Mouse (Mus musculus): ENCODE measurements around the gene Zswim8.

DNA sequence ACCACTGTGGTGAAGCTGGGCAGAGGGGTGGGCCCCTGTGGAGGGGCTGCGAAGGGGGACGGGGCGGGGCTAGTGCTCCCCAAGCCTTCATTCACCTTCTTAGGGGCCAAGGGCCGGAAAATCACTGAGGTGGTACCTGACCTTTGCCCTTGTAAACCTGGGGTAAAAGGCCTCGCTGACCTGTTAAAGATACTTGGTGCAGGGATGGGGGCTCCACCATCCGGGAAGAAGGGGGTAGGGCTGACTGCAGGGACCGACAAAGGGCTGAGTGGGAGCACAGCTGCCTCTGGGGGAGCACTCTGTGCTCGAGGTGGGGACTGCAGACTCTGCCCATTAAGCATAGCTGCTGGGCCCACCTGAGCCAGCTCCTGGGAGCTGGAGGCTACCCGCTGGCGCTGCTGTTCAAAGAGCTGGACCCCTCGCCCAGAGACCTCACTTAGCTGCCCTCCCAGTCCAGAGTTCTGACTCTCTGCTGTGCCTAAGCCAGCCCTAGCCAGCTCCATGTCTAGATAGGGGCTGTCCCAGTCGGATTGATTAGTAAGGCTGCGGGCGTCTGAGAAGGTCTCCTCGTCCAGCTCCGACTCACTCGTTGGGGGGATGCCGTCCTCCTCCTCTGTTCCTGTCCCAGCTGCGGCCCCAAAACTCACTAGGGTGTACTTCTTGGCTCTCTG, 45.6 kb upstream of the Zswim8 start:
- no peak for TF ChIP-seq POLR2A (IDR thresholded peaks at IDR 0.05; ENCODE audit: borderline replicate concordance, control insufficient read depth, low read depth, low read length)
- no peak for TF ChIP-seq CTCF (IDR thresholded peaks at IDR 0.05; ENCODE audit: control insufficient read depth, insufficient read depth, low read length)
